Comparison of ENCODE assay signal across 9 mouse cellular contexts in genomic region chr7:30443696-30444095, GRCm38 (mm10). TPM values are rescaled to one million over a fixed set of nuclear protein-coding genes. Genes with fewer than 3 reads are reported as not detected.
A peak's percentile ranks its signal among the peaks of the same experiment; 100 is the strongest.
DNase-seq lines count a peak whose midpoint lies in the region; ATAC-seq and TF ChIP-seq lines count a peak whose summit lies in the region.
"Had no signal": no experiment of that assay in that cellular context is flagged by ENCODE, and none has a peak within 500 bp of the region (broad histone marks: within the 10 kb centered on the region; RNA-seq: fewer than 3 reads in every experiment).

No protein-coding gene starts in this region.

- peaks cover 22% of the 10 kb centered on the region for H3K4me1 ChIP-seq in kidney, embryonic 16.5 days (ENCODE audit: insufficient read depth, low read length)
- H3K4me1 ChIP-seq in cortical plate, adult 2 months (ENCODE audit: control insufficient read depth, insufficient read depth, low read length), result no peaks in the 10 kb centered on the region
- peaks cover 14% of the 10 kb centered on the region for H3K4me1 ChIP-seq in hindbrain, embryonic 16.5 days (ENCODE audit: control insufficient read depth, insufficient read depth, low read depth, low read length)

- no peak for TF ChIP-seq CTCF in cortical plate, adult 2 months (IDR thresholded peaks at IDR 0.05; ENCODE audit: extremely low read depth, insufficient read depth, low read length)

- H3K27ac ChIP-seq in kidney, embryonic 16.5 days (ENCODE audit: low read length), result no peak overlapping the region
- H3K27ac ChIP-seq in cortical plate, adult 2 months (ENCODE audit: insufficient read depth, low read length), result no peak overlapping the region
- peak overlapping the region; percentile 98 for H3K27ac ChIP-seq in hindbrain, embryonic 16.5 days (ENCODE audit: low read depth, low read length)

- H3K9me3 ChIP-seq in kidney, embryonic 16.5 days (ENCODE audit: low read length), result no peaks in the 10 kb centered on the region; the same call in 1 of the 2 replicates
- no peaks in the 10 kb centered on the region for H3K9me3 ChIP-seq in hindbrain, embryonic 16.5 days (ENCODE audit: control insufficient read depth, low read length)

- no peak for TF ChIP-seq POLR2A in cortical plate, adult 2 months (IDR thresholded peaks at IDR 0.05; ENCODE audit: extremely low read depth, insufficient read depth, low read length)

- 22% methylated on average over 9 of the region's 9 CpGs for WGBS in kidney, embryonic 16.5 days
- 15% methylated on average over 9 of the region's 9 CpGs for WGBS in hindbrain, embryonic 16.5 days

- no peak for DNase-seq in kidney, adult 8-10 months
- peak; percentile 52 for DNase-seq in naive thymus-derived CD4-positive, alpha-beta T cell, adult 2 months (ENCODE audit: low read depth)
- DNase-seq in thymus, postnatal 14 days, result no peak
- no peak for DNase-seq in left cerebral cortex, adult 9 months (ENCODE audit: low spot score in 2 of 2)
- DNase-seq in gastrocnemius, adult 18-20 months (ENCODE audit: low spot score), result no peak

- H3K27me3 ChIP-seq in kidney, embryonic 16.5 days (ENCODE audit: insufficient read depth, low read length), result peaks cover 9% of the 10 kb centered on the region; the same call in 1 of the 2 replicates
- H3K27me3 ChIP-seq in hindbrain, embryonic 16.5 days (replicated peaks; ENCODE audit: control insufficient read depth, insufficient read depth, low read length), result no peaks in the 10 kb centered on the region

- H3K4me2 ChIP-seq in kidney, embryonic 16.5 days (replicated peaks; ENCODE audit: low read depth, low read length), result peak overlapping the region; percentile 88
- peak overlapping the region; percentile 85 for H3K4me2 ChIP-seq in hindbrain, embryonic 16.5 days (ENCODE audit: low read length)

- no peaks in the 10 kb centered on the region for H3K36me3 ChIP-seq in kidney, embryonic 16.5 days (ENCODE audit: insufficient read depth, low read length)
- H3K36me3 ChIP-seq in hindbrain, embryonic 16.5 days (ENCODE audit: control insufficient read depth, insufficient read depth, low read length), result peaks cover 21% of the 10 kb centered on the region

- no peak overlapping the region for H3K9ac ChIP-seq in kidney, embryonic 16.5 days (replicated peaks; ENCODE audit: low read length)
- H3K9ac ChIP-seq in hindbrain, embryonic 16.5 days (ENCODE audit: low read depth, low read length), result peak overlapping the region; percentile 97

- no peak for ATAC-seq in kidney, embryonic 16.5 days (ENCODE audit: low FRiP score, low TSS enrichment)
- no peak for ATAC-seq in hindbrain, embryonic 16.5 days

- H3K4me3 ChIP-seq in kidney, embryonic 16.5 days (ENCODE audit: low read length), result peak overlapping the region; percentile 66; the same call in 1 of the 2 replicates
- peak overlapping the region; percentile 87 for H3K4me3 ChIP-seq in cortical plate, adult 2 months (ENCODE audit: insufficient read depth, low read length)
- H3K4me3 ChIP-seq in hindbrain, embryonic 16.5 days (ENCODE audit: low read length), result peak overlapping the region; percentile 93

RNA-seq across cellular contexts. Expression of gene Aplp1, which starts 1.6 kb away (rescaled TPM):
- polyA plus RNA-seq in kidney, embryonic 16.5 days (2015; fragmentation: Nextera tagmentation; extraction: Ambion mirVana), result 27.9 and 31.5 TPM in 2 replicates
- 1,095 and 1,125 TPM in 2 replicates for polyA plus RNA-seq in cortical plate, adult 2 months (2012; rRNA removed)
- polyA plus RNA-seq in hindbrain, embryonic 16.5 days (2015; fragmentation: Nextera tagmentation; extraction: Ambion mirVana), result 742 and 752 TPM in 2 replicates
- 1 to 10 TPM in 1 of 2 experiments, under 1 TPM in 1; 0.82 to 1.4 TPM for total RNA-seq in gastrocnemius, adult 18-20 months (2021)

RNA-seq across cellular contexts. Expression of gene Kirrel2, which starts 13.8 kb away (rescaled TPM):
- polyA plus RNA-seq in kidney, embryonic 16.5 days (2015; fragmentation: Nextera tagmentation; extraction: Ambion mirVana), result 0.78 and 1.1 TPM in 2 replicates
- polyA plus RNA-seq in cortical plate, adult 2 months (2012; rRNA removed), result 7.8 and 8.3 TPM in 2 replicates
- polyA plus RNA-seq in hindbrain, embryonic 16.5 days (2015; fragmentation: Nextera tagmentation; extraction: Ambion mirVana), result 3.0 and 4.2 TPM in 2 replicates
- total RNA-seq in gastrocnemius, adult 18-20 months (2021), result not detected

RNA-seq across cellular contexts. Expression of gene Nphs1, which starts 14.4 kb away (rescaled TPM):
- 5.4 and 5.5 TPM in 2 replicates for polyA plus RNA-seq in kidney, embryonic 16.5 days (2015; fragmentation: Nextera tagmentation; extraction: Ambion mirVana)
- polyA plus RNA-seq in cortical plate, adult 2 months (2012; rRNA removed), result 1.4 and 1.7 TPM in 2 replicates
- polyA plus RNA-seq in hindbrain, embryonic 16.5 days (2015; fragmentation: Nextera tagmentation; extraction: Ambion mirVana), result 0.98 and 1.7 TPM in 2 replicates
- total RNA-seq in gastrocnemius, adult 18-20 months (2021), result not detected

RNA-seq across cellular contexts. Expression of gene Nfkbid, which starts 22.2 kb away (rescaled TPM):
- polyA plus RNA-seq in kidney, embryonic 16.5 days (2015; fragmentation: Nextera tagmentation; extraction: Ambion mirVana), result 1.6 and 2.0 TPM in 2 replicates
- polyA plus RNA-seq in cortical plate, adult 2 months (2012; rRNA removed), result 4.4 and 5.7 TPM in 2 replicates
- 2.5 and 2.9 TPM in 2 replicates for polyA plus RNA-seq in hindbrain, embryonic 16.5 days (2015; fragmentation: Nextera tagmentation; extraction: Ambion mirVana)
- total RNA-seq in gastrocnemius, adult 18-20 months (2021), result under 1 TPM in 1 of 2 experiments, not detected in 1; 0.11 TPM

RNA-seq across cellular contexts. Expression of gene Hcst, which starts 24.0 kb away (rescaled TPM):
- polyA plus RNA-seq in kidney, embryonic 16.5 days (2015; fragmentation: Nextera tagmentation; extraction: Ambion mirVana), result 0.63 and 0.84 TPM in 2 replicates
- 1.1 and 1.7 TPM in 2 replicates for polyA plus RNA-seq in cortical plate, adult 2 months (2012; rRNA removed)
- polyA plus RNA-seq in hindbrain, embryonic 16.5 days (2015; fragmentation: Nextera tagmentation; extraction: Ambion mirVana), result 0.95 and 0.97 TPM in 2 replicates
- not detected for total RNA-seq in gastrocnemius, adult 18-20 months (2021)
- total RNA-seq: left cerebral cortex, postnatal 4 days had no signal

Comparison
In these comparisons a context has a peak if more than half of its experiments do, and no peak if none do; other contexts are left out.
1. RNA of gene Aplp1, which starts 1.6 kb away (polyA plus RNA-seq): 1,095 to 1,125 TPM in cortical plate, adult 2 months and 742 to 752 TPM in hindbrain, embryonic 16.5 days; 27.9 to 31.5 TPM in kidney, embryonic 16.5 days; every median in the first group is over 10 times any median in the second.
2. Peak in every context shown above with its lines, with median percentiles within 50 percentile points of each other: H3K4me3 ChIP-seq.